Mouse (Mus musculus) midbrain, embryonic 10.5 days (tissue): ENCODE data around the gene Ppp1r16b. TPM values are rescaled to one million over a fixed set of nuclear protein-coding genes. Genes with fewer than 3 reads are reported as not detected.

ENCODE experiments used
- DNase-seq: peaks from one replicate; pipeline ENCODE4 v3.0.0-alpha.2; 2017; ENCODE audit warnings: low spot score
- H3K27ac ChIP-seq: fragments of 300-500 bp; sonication (generic); replicated peaks from 2 replicates; pipeline ENCODE4 v1.5.1; 2016; ENCODE audit warnings: mild to moderate bottlenecking
- H3K27me3 ChIP-seq: fragments of 300-500 bp; sonication (generic); 2 replicates; pipeline ENCODE4 v1.6.1; 2016; ENCODE audit warnings: low read depth, mild to moderate bottlenecking; ENCODE audit not compliant: poor library complexity, severe bottlenecking
- H3K36me3 ChIP-seq: fragments of 300-500 bp; sonication (generic); 2 replicates; pipeline ENCODE4 v1.6.1; 2016; ENCODE audit warnings: mild to moderate bottlenecking, moderate library complexity
- H3K4me1 ChIP-seq: fragments of 300-500 bp; sonication (generic); 2 replicates; pipeline ENCODE4 v1.6.1; 2016
- H3K4me3 ChIP-seq: fragments of 300-500 bp; sonication (generic); 2 replicates; pipeline ENCODE4 v1.5.1; 2016; ENCODE audit warnings: mild to moderate bottlenecking, moderate library complexity
- H3K9me3 ChIP-seq: fragments of 300-500 bp; sonication (generic); replicated peaks from 2 replicates; pipeline ENCODE4 v1.6.1; 2016; ENCODE audit warnings: mild to moderate bottlenecking
- WGBS: fragments of 180-500 bp; shearing (Covaris S2); methylation state at CpG from one replicate; pipeline ENCODE4 v1.1.7; 2016; 5-methylcytosine and 5-hydroxymethylcytosine counted together
- polyA plus RNA-seq: library from polyadenylated mRNA; unstranded; fragments of >200 nt; fragmentation: Nextera tagmentation; extraction: Ambion mirVana; gene quantifications from 2 replicates; pipeline ENCODE4 v1.2.1, GENCODE M21; 2016

The Ppp1r16b gene
- polyA plus RNA-seq, 1 experiment from 2014 or later, result 3.7 TPM

- no peak overlapping the region for H3K27ac ChIP-seq
- H3K27me3 ChIP-seq, result no peaks in the 10 kb centered on the region
- no peak overlapping the region for H3K4me3 ChIP-seq
- H3K36me3 ChIP-seq, result no peaks in the 10 kb centered on the region
- no peaks in the 10 kb centered on the region for H3K9me3 ChIP-seq
- WGBS, result 71% methylated on average over 9 of the region's 9 CpGs
- no peak for DNase-seq
- H3K4me1 ChIP-seq, result peaks cover 46% of the 10 kb centered on the region
Measured at GRCm38 (mm10) chr2:158684247-158684843, 19.1 kb downstream of the Ppp1r16b start.

GRCm38 (mm10) chr2:158684910-158685309, 19.7 kb downstream of the Ppp1r16b start:
- Histone ChIP-seq H3K27ac (no peak overlapping the region), H3K36me3 (no peaks in the 10 kb centered on the region), H3K4me3 (no peak overlapping the region), H3K9me3 (no peaks in the 10 kb centered on the region), H3K27me3 (no peaks in the 10 kb centered on the region), H3K4me1 (peaks cover 49% of the 10 kb centered on the region)
- no peak for DNase-seq
- 84% methylated on average over 3 of the region's 3 CpGs for WGBS

DNA sequence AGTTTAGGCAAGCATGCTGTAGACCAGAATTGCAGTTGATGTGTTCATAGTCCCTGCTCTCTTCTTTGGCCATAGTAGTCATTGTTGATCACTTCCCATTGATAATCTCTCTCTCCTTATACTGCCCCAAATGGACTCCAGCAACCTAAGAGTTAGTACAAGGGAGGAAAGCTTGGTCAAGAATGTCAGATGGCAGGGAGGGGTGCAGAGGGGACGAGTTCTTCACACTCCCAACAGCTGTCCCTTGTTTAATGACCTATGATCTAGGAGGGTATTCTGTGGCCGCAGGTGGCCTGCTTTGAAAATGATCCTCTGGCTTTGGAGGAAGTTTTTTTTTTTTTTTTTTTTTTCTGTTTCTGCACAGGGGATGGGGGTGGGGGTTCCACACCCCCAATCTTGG, 21.2 kb downstream of the Ppp1r16b start:
- Histone ChIP-seq H3K36me3 (no peaks in the 10 kb centered on the region), H3K9me3 (no peaks in the 10 kb centered on the region), H3K4me1 (peaks cover 43% of the 10 kb centered on the region), H3K27ac (no peak overlapping the region), H3K4me3 (no peak overlapping the region), H3K27me3 (no peaks in the 10 kb centered on the region)
- 64% methylated on average over 2 of the region's 2 CpGs for WGBS
- no peak for DNase-seq

GRCm38 (mm10) chr2:158687804-158688241, 22.6 kb downstream of the Ppp1r16b start:
- H3K36me3 ChIP-seq, result no peaks in the 10 kb centered on the region
- H3K27ac ChIP-seq, result 0 out of 2 replicates have a peak overlapping the region, but pooled peaks have one; percentile 34
- H3K27me3 ChIP-seq, result no peaks in the 10 kb centered on the region
- H3K4me3 ChIP-seq, result no peak overlapping the region
- DNase-seq, result no peak
- H3K4me1 ChIP-seq, result peaks cover 29% of the 10 kb centered on the region
- no peaks in the 10 kb centered on the region for H3K9me3 ChIP-seq
- 63% methylated on average over 25 of the region's 25 CpGs for WGBS

- no peak overlapping the region for H3K4me3 ChIP-seq
- peaks cover 27% of the 10 kb centered on the region for H3K4me1 ChIP-seq
- H3K9me3 ChIP-seq, result no peaks in the 10 kb centered on the region
- H3K27me3 ChIP-seq, result no peaks in the 10 kb centered on the region
- WGBS, result 92% methylated on average over 5 of the region's 5 CpGs
- 0 out of 2 replicates have a peak overlapping the region, but pooled peaks have one; percentile 42 for H3K27ac ChIP-seq
- DNase-seq, result no peak
- H3K36me3 ChIP-seq, result no peaks in the 10 kb centered on the region
Measured at GRCm38 (mm10) chr2:158689060-158689459, 23.9 kb downstream of the Ppp1r16b start.

DNA sequence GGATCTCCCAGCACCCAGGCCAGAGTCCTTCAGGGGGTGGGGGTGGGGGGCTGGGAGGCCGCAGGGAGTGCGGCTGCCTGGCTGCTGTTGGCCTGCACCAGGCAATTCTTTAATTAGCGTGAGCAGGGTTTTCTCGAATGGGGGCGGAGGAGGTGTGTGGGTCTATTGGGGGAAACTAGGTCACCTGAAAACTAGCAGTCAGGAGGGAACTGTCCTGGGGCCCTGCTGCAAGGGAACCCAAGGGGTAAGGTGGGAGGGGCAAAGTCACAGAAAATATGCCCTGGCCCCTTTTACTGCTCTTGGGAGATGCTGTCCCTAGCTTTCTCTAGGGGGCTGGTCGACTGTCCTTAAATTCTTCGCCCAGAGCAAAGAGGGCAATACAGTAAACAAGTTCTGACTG, 24.4 kb downstream of the Ppp1r16b start:
- no peak for DNase-seq
- Histone ChIP-seq H3K4me1 (peaks cover 27% of the 10 kb centered on the region), H3K27ac (peak overlapping the region; percentile 42; the same call in 1 of the 2 replicates), H3K27me3 (no peaks in the 10 kb centered on the region), H3K4me3 (no peak overlapping the region), H3K36me3 (no peaks in the 10 kb centered on the region), H3K9me3 (no peaks in the 10 kb centered on the region)
- 64% methylated on average over 7 of the region's 7 CpGs for WGBS

DNA sequence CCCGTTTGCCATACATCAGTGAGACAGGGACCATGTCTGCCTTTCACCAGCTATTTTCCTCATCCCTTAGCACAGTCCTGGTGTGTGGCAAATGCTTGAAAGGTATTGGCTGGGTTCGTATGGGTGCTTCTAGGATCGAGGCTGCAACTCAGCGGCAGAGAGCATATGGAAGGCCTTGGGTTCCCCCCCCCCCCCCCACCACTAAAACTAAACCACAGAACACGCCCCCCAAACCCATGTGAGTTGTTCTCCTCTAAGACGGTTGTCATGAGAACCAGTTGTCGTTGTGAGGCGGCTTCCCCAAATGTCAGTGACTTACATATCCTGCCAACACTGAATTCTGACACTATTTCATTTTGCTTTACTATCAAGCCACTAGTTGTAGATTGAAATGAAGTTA, 24.9 kb downstream of the Ppp1r16b start:
- Histone ChIP-seq H3K27ac (no peak overlapping the region), H3K9me3 (no peaks in the 10 kb centered on the region), H3K36me3 (no peaks in the 10 kb centered on the region), H3K4me1 (peaks cover 27% of the 10 kb centered on the region), H3K4me3 (no peak overlapping the region), H3K27me3 (no peaks in the 10 kb centered on the region)
- 77% methylated on average over 8 of the region's 8 CpGs for WGBS
- no peak for DNase-seq

DNA sequence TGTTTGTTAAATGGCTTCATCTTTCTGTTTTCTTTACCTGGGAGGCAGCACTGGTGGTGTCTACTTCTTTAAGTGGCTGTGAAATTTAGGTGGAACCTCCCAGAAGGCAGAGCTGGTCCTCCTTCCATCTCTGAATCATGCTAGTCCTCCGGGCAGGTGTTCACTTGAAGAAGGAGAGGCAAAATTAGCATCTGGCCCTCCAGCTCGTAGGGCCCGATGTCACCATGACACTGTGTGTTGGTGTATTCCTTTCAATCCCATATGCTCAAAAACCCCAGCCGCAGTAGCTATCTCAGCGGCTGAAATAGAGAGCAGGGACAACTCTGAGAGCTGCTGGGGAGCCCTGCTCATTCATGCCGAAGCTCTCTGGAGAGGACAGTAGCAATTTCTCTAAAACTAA, 27.0 kb downstream of the Ppp1r16b start:
- no peak for DNase-seq
- Histone ChIP-seq H3K36me3 (no peaks in the 10 kb centered on the region), H3K9me3 (no peaks in the 10 kb centered on the region), H3K4me1 (peaks cover 35% of the 10 kb centered on the region), H3K27ac (no peak overlapping the region), H3K27me3 (no peaks in the 10 kb centered on the region), H3K4me3 (no peak overlapping the region)
- WGBS, result 88% methylated on average over 6 of the region's 6 CpGs

DNA sequence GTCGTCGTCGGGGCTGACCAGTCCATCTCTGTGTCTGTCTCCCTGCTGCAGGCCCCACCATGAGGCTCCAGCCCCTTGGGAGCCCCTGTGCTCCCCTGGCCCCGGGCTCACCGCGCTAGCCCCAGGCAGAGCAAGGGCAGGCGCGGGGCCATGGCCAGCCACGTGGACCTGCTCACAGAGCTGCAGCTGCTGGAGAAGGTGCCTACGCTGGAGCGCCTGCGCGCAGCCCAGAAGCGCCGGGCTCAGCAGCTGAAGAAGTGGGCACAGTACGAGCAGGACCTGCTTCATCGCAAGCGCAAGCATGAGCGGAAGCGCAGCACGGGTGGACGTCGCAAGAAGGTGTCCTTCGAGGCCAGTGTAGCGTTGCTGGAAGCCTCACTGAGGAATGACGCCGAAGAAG, 30.6 kb downstream of the Ppp1r16b start:
- Histone ChIP-seq H3K27me3 (no peaks in the 10 kb centered on the region), H3K36me3 (no peaks in the 10 kb centered on the region), H3K4me1 (peaks cover 12% of the 10 kb centered on the region), H3K27ac (peak overlapping the region; percentile 63; the same call in 1 of the 2 replicates), H3K4me3 (no peak overlapping the region), H3K9me3 (no peaks in the 10 kb centered on the region)
- DNase-seq, result no peak
- 89% methylated on average over 27 of the region's 27 CpGs for WGBS

DNA sequence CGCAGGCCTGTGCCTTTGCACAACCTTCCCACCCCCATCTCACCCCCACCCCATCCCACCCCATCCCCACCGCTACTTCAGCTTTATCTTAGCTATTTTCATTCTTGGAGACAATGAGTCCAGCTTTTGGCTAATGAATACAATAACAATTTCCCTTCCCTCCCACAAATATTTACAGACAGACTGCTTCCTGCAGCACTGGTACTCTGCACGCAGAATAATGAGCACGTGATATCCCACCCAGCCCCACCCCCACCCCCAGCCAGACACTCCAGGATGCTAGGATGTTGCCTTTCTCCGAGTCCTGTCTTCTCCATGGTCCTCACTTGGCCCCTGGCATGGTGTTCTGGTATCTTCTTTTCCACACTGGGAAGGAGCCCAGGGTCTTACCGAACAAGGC, 31.3 kb downstream of the Ppp1r16b start:
- no peaks in the 10 kb centered on the region for H3K9me3 ChIP-seq
- H3K4me1 ChIP-seq, result peaks cover 12% of the 10 kb centered on the region
- 92% methylated on average over 6 of the region's 6 CpGs for WGBS
- H3K36me3 ChIP-seq, result no peaks in the 10 kb centered on the region
- no peak overlapping the region for H3K4me3 ChIP-seq
- H3K27ac ChIP-seq, result no peak overlapping the region
- DNase-seq, result no peak
- H3K27me3 ChIP-seq, result no peaks in the 10 kb centered on the region

GRCm38 (mm10) chr2:158699908-158700307, 34.7 kb downstream of the Ppp1r16b start:
- no peaks in the 10 kb centered on the region for H3K27me3 ChIP-seq
- H3K4me1 ChIP-seq, result peaks cover 8% of the 10 kb centered on the region
- H3K36me3 ChIP-seq, result no peaks in the 10 kb centered on the region
- no peak overlapping the region for H3K27ac ChIP-seq
- WGBS, result 92% methylated on average over 6 of the region's 6 CpGs
- DNase-seq, result no peak
- H3K4me3 ChIP-seq, result no peak overlapping the region
- no peaks in the 10 kb centered on the region for H3K9me3 ChIP-seq

- 88% methylated on average over 17 of the region's 17 CpGs for whole genome bisulfite sequencing
Measured at GRCm38 (mm10) chr2:158700535-158701256, 35.5 kb downstream of the Ppp1r16b start.

GRCm38 (mm10) chr2:158701505-158701904, 36.3 kb downstream of the Ppp1r16b start:
- no peak overlapping the region for H3K27ac ChIP-seq
- H3K4me3 ChIP-seq, result no peak overlapping the region
- H3K27me3 ChIP-seq, result no peaks in the 10 kb centered on the region
- H3K9me3 ChIP-seq, result no peaks in the 10 kb centered on the region
- H3K36me3 ChIP-seq, result no peaks in the 10 kb centered on the region
- DNase-seq, result no peak
- WGBS, result 94% methylated on average over 9 of the region's 9 CpGs
- H3K4me1 ChIP-seq, result no peaks in the 10 kb centered on the region

More at GRCm38 (mm10) chr2:158700535-158701256, 35.5 kb downstream of the Ppp1r16b start:
- Histone ChIP-seq H3K27me3 (no peaks in the 10 kb centered on the region), H3K27ac (no peak overlapping the region), H3K4me1 (peaks cover 3% of the 10 kb centered on the region), H3K36me3 (no peaks in the 10 kb centered on the region), H3K4me3 (no peak overlapping the region), H3K9me3 (no peaks in the 10 kb centered on the region)
- no peak for DNase-seq
